Mouse (Mus musculus) induced T-regulatory cell, adult 2 months (primary cell): ENCODE data around the gene Irx6.

ENCODE experiments used
- DNase-seq: peaks from one replicate; pipeline ENCODE4 v3.0.0-alpha.2; 2012; ENCODE audit warnings: low read depth

Irx6 gene

DNA sequence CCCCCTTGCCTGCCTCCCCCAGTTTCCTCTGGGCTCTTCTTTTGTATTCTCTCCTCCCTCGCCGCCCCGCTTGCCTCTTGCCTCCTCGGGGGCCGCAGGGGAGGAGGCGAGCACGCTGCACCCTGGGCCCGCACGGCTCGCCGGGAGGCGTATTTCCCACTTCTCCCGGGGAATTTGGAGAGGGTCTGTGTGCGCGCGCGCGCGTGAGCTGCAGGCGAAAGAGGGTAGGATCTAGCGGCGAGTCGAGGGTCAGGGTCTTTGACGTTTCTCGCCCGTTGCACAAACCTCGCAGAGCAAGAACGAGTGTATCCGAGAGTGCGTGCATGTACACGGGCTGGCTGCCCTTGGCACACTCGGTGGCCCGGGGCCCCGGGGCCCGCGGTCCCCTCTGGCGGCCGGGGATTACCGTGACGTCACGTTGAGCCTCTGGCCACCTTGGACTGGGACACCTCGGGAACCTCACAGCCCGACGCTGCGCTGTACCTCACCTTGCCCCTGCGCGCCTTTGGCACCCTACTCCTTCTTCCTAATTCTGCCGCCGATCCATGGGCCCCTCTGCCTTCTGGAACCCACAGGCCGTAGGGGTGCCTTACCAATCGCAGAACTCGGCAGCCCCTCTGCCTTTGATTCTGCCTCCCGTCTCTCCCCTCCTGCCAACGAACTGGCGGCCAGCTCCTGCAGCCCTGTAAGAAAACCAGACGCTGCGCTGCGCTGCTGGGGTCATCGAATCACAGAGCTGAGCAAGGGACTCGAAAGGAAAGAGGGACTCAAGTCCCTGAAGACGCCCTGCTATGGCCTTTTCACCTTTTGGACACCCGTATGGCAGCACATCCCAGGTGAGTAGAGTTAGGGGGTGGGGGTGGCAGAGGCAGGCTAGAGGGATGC is at the start of gene Irx6:
Gene Irx6 (plus strand): TSS at position 45 of the 885 bp plus-strand sequence.
- no peak for DNase-seq

DNA sequence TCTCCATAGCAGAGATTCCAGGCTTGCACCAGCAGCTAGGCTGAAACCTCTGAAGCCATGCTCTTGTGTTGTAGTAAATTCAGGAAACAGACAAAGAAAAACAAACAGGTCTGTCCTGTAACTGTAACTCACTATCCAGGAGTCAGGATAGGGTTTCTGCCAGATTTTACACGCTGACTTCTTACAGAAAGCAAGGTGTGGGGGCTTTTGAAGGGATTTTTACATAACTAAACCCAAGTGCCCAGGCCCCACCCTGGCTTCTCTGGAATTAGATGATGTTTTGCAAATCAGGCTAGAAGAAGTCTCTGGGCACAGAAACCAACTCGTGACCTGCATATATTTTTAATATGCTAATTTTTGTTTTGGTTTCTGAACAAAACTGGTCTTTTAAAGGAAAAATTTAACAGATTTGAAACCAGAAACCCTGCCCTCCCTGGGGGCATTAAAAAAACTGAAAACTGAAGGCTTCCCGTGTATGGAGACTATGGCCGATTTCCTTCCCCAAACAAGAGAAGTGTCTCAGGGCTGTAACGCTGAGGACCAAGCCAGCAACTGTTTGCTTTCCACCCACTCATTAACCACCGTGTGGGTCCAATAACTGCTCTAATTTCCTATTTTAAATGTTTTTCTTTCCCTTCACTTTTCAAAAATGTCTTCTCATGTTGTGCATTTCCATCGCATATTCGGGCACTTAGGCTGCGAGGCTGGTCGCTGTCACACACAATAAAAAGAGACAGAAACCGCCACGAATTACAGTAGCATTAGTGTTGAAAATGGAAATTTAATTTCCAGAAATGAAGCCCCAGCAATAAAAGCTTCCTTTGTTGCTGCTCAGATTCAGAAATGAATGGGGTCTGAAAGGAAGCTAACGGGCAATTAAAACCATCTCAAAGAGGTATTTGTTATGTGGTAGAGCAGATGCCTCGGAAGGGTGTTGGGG is 45.1 kb upstream of the Irx6 start:
- no peak for DNase-seq

DNA sequence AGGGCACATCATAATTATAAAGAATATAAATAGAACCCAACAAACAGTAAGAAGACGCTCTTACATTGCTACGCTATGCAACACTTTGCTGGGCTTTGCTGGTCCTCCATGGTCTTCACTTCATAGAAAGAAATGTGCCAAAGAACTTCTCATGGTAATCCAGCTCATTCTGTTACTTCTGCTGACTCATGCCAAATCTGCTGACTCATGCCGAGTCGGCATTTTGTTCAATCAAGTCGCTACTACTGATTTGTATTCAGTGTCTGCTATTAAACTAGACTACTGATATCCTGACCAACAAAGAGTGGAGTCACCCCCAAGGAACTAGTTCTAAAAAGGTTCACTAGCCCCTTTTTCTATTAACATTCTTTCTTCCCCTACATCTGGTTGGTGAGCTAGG is 40.9 kb upstream of the Irx6 start:
- DNase-seq: no peak

DNA sequence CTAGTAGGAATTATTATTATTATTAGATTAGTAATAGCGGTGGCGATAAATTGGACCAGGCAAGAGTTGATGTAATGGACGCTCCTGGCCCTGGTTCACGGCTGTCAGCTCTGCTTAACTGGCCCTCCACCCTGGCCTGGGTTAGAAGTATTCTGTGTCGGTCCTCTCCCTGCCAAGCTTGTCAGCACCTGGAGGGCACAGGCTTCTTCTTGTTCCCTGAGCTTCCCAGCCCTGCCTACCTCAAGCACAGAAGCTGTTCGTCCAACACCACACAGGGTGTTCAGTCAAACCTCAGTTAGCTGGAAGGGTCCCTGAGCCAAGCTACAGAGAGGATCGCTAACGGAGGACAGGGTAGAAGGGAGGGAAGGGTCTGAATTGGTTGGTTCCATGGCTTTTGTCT is 33.3 kb upstream of the Irx6 start:
- no peak for DNase-seq

DNA sequence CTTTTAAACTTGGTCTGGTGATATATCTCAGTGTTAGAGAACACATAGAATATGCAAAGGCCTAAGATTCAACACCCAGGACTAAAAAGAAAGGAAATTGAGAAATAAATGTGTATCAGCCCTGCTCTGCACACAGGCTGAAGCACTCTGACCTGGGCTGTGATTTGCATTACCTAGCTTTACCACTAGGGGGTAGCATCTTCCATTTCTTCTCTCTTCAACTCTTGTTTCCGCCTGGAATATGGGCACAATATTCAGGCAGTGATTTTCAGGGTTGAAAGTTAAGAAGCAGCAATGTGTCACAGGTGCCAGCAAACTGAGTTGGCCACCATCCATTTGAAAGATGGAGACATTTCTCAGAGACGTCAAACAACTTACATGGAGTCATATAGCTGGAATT is 27.5 kb upstream of the Irx6 start:
- peak; percentile 4 for DNase-seq

DNA sequence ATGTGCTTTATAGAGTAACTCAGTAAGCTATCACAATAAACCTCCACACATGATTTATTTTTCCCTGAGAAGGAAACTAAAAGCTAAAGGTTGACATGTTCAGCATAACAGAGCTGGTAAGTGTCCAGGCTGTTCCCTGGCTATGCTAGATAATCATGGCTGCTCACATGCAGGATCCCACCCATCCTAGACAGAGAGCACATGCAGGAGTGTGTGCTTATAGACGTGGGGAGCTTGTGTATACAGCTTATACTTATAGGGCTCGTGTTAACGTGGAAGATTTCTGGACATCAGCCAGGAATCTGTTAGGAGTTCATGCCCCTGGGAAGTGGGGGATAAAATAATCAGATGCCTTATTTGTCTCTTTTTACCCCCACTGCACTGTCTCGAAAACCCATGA is 9.9 kb upstream of the Irx6 start:
- DNase-seq: no peak

DNA sequence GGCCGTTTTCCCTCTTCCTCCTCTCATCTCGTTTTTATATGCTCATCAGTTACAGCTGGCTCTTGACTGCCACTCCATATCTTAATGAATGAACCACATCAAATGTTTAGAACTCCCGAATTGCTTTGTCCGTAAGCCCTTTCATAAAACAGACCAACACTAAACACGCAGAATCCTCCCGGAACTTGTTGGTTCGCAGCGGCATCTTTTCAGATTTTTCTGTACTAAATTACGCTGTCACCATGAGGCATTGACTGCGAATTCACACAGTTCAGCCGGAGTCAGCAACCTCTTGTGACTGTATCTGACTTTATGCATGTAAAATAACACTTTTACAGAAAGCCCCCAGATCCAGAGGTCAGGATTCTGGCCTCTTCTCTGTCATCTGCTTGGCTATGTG is 3.9 kb upstream of the Irx6 start:
- DNase-seq: no peak

DNA sequence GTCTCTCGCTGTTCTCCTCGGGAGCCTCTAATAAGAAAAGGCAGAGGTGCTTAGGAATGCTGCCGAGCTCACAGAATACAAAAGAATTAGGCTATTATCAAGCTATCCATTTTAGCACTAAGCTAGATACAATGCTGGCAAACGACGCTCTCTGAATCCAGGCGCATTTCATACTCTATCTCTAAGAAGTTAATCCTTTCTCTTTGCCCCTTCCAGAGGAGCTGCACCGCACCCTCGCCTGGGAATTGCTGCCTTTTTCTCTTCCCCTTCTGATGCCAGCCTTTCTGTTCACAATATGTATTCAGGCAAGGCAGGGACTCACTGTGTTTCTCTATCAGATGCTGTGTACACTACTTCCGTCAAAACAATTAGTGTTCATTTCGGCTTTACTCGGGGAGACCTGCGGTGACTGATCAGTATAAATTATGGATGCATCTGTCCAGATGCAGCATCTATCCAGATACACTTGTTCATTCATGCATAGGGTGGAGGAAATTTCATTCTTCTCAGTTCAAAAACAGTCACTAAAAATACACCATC is 3.4 kb upstream of the Irx6 start:
- DNase-seq: no peak

DNA sequence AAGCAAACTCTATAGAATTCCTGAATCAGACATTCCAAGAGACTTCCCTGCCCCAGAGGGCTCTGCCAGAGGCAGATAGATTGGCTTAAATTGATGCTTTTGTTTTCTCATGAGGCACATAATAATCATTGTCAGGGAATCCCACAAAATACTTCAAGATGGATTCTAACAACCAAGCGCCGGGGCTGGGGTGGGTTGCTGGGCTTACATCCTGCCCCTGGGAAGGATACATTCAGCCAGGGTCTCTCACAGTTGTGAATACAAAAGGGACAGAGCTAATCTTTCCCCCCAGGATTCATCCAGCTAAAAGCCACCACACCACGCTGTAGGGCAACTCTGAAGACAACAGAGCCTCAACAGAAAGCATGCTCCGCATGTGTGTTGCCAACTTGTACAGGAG is 2.2 kb upstream of the Irx6 start:
- no peak for DNase-seq

DNA sequence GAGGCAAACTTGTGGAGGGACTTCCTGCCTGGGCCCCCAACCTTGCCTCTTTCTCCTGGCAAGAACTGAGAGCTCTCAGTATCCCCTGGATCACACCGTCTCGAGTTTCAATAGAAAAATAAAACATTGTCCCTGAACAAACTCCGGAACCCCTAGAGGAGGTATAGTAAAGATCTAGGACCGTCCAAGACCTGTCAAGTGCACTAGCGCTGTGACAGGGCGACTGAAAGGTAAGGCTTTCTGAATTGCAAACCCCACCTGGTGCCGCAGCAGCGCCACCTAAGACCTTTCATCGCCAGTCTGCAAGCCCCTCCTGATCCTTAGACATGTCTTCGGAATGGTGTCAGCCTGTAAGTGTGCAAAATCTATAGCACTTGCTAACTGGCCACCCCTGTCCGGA is 987 bp upstream of the Irx6 start:
- DNase-seq: no peak

DNA sequence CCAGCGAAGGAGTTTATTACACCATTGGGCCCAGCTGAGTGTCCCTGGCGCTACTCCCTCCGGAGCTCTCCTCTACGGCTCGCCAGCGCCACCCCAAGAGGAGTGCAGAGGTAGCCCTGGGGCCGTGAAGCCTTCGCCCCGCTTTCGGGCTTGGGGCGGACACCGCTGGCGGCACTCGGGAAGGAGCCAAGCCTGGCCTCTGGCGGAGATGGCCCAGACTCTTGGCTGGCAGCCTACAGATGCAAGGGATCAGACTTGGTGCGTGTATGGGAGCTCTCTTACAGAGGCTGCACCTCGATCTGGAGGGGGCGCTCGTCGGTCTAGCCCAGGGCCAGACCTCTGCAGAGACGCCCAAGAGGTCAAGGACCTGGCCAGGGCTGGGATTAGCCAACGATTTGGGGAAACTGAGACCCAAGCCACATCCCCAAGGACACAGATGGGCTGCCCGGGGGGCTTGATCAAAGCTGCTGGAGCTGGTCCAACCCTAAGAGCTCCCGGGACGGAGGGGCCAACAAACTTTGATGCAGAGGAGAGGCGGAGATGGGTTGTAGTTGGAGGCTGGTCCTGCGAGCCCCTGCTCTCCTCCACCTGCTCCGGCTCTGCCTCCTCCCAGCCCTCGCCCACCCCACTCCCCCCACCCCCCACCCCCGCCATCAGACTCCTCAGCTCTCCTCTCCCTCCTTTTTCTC is 389 bp upstream of the Irx6 start:
- DNase-seq: no peak

DNA sequence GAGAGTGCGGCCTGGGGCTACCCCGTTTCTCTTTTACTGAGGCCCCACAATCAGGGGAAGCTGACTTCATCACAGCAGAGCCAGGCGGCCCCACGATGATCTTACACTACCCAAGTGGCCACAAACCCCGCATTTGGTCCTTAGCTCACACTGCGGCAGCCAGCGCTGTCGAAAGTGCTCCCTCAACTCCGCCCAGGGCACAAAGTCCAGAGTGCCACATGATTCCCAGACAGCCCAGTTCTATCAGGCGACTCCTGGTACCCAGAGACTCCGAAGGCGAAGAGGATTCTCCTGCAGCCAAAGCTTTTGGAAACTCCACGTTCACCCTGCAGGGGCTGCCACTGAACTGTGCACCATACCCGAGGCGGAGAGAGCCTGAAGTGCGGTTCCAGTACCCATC is 4.3 kb downstream of the Irx6 start:
- DNase-seq: no peak

DNA sequence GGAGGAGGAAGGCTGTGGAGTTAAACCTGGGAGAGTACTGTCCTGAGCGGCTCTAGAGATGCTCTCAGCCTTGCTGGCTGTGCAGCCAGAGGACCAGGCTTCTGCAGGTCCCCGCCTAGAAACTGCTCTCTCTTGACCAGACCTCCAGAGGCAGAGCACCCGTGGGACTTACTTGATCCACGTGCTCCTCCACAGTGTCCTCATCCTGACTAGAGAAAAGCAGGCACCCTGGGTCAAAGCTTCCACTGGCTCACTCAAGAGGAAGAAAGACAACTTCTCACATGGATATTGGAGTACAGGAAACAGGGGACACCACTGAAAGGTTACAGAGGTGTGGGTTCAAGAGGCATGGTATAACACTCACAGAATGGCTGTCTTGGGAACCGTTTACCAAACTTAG is 23.3 kb downstream of the Irx6 start:
- DNase-seq: no peak

DNA sequence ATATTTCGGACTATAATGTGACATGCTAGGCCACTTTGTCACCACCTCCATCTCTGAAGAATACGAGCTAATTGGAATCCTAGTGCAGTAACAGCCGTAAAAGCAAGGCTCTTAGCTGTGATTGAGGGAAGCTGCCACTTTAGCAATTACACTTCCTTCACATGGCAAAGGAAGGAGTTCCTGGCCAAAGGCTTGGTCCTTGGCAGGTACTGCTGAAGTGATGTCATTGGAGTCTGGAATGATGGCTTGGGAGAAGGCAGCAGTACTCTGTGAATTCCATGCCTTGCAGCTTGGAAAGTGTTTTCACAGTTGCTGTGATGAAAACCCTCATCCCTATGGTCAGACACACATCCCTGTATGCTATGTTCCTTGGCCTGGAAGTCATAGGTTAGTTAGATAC is 24.3 kb downstream of the Irx6 start:
- no peak for DNase-seq

DNA sequence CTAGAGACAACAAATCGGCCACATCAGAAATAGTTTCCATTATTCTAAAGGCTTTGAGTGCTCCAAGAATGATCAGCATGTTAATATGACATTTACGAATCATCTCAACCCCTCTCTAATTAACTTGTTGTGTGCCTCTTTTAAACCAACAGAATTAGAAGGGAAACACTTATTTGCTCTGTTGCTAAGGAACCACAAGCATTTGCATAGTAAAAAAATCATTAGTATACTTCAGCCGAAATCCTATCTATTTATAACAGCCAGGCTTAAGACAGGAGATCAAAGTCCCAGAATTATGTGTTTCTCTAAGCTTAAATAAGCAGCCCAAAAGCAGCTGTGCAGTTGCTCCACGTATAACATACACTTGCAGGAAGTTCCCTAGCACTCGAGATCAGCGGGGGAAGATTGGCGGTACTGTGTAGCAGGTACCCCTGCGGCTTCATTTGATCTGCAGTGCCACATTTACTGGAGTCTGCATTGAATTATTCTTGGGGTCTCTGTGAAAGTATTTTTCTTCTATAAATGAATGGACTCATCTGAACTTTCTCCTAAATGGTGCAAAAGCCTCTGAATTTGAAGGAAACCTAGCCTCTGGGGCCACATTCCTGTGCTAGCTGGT is 25.9 kb downstream of the Irx6 start:
- no peak for DNase-seq

DNA sequence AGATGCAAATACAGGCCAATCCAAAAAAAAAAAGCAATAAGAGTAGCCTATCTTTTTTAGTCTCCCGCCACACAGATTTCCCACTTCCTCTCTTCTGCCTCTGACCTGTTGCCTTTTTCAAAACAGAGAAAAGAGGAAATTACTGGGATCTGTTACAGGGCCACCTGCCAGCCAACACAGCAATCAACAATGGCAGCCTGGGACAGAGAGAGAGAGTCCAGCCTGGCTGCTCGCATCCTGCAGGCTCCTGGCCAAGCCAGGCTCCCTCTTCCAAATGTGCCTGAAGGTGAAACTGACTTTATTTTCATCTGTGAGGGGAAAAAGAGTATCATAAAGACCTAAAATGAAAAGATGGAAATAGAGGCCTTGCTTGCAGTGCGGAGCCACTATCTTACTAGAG is 29.3 kb downstream of the Irx6 start:
- no peak for DNase-seq

DNA sequence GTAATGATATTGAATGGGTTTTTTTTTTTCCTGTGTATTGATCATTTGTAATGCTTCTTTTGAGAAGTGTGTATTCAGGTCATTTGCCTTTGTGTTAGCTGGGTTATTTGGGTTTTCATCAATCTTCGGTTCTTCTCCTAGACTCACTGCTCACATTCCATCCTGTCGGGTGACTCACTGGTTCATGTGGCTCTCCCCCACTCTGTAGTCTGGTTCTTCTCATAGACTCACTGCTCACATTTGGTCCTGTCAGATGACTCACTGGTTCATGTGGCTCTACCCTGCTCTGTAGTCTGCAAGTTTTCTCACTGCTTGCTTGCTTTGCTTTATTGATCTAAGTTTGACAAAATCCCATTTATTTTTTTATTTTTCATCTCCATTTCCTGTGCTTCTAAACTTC is 32.2 kb downstream of the Irx6 start:
- no peak for DNase-seq

DNA sequence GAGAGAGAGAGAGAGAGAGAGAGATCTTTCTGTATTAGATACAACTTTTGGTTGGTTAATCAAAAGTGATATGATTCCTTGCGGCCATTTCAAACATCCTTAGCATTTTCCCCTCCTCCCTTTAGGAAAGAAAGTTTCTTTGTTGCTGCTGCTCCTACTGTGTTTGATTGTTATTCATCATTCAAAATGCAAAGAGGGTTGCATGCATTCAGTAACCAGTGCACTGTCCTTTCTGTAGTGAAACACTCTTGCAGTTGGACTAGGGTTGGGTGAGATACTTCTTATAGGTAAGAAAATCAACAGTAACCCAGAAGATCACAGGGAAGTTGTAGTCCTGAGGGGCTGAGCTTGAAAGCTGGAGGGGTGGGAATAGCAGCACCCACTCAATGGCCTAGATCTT is 39.2 kb downstream of the Irx6 start:
- no peak for DNase-seq

DNA sequence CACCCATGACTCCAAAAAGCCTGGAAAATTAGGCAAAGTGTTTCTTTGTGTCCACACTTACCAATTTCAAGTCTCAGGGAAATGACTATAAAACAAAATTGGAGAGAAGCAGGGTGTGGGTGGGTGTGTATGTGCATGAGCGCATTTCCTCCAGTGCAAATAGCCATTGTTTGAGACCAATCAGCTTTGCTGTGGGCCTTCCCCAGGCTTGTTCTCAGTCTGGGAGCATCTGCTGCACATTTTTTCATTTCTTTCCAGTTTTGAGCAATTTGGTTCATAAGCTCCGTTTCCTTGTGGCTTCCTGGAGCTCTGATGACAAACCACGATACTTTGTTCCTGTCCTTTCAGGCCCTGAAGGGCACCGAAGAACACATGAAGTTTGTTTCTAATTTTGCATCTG is 43.3 kb downstream of the Irx6 start:
- no peak for DNase-seq

DNA sequence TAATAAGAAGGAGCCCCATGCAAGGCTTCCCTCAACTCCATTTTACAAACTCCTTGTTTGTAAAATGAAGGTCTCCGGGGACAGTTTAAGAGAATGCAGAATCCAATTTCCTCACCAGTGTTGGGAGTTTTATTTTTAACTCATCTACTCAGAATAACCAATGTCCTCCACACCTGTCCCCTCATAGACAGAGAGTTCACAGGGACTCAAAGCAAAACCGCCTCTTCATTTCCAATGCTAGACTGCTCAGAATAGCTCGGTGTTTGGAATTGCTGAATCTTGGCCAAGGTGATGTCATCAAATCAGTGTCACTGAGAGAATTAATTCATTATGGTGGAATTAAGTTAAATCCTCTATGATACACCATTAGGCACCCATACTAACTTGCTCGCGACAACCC is 44.0 kb downstream of the Irx6 start:
- no peak for DNase-seq

DNA sequence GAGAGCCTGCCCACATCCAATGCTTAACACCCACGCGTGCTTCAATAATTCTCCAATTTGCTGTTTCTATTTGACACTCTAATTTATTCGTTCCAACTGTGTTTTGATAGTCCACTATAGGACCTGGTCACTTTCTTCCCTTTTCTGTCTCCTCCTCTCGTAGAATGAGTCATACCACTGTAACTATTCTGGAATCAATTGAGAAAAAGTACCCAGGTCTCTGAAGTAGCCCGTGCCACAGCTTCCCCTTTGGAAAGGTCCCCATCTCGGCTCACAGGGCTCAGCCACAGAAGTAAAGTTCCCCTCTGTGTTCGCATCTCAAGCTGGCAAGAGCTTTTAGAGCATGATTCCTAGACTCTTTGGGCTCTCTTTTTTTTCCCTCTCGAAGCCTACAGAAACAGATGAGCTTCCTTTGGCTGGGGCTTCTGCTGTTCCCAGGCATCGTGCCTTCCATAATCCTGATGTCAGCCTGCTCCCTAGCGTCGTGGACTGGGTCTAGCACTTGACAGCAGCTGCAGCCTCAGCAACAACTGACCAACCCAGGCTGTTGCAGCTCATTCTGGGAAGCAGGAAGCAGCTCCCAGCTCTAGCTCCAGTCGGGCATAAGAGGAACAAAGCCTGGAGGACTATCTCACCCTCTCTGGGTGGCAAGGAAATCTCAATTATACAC is 47.3 kb downstream of the Irx6 start:
- no peak for DNase-seq
